Mouse (Mus musculus): ENCODE data around the gene Tmem175.

GRCm38 (mm10) chr5:108667370-108667769 is 37.8 kb downstream of the Tmem175 start:
- TF ChIP-seq CTCF (conservative IDR thresholded peaks at IDR 0.05 in 1 of 2, IDR thresholded peaks at IDR 0.05 in 1 of 2; ENCODE audit: low read depth in 2 of 2, low read length in 2 of 2) = no peak
- no peak for TF ChIP-seq SIN3A (IDR thresholded peaks at IDR 0.05; ENCODE audit: low read length)
- no peak for TF ChIP-seq CHD1 (IDR thresholded peaks at IDR 0.05; ENCODE audit: low read depth, low read length)

All from CH12.LX (cell line).